Mouse (Mus musculus) lung, adult 2 months (tissue): Measurements from ENCODE around the gene Il1b.

Experiments used
- CTCF ChIP-seq: fragments of 200-500 bp; IDR thresholded peaks from 2 replicates; pipeline ENCODE4 v1.5.1; 2011; ENCODE audit warnings: mild to moderate bottlenecking, low read length, control low read depth; ENCODE audit not compliant: insufficient read depth
- POLR2A ChIP-seq: fragments of 200-500 bp; IDR thresholded peaks from 2 replicates; pipeline ENCODE4 v1.6.1; 2011; ENCODE audit warnings: low read depth, mild to moderate bottlenecking, control low read depth, low read length, borderline replicate concordance; ENCODE audit errors: extremely low read depth

- TF ChIP-seq CTCF (no peak), POLR2A (no peak)
Observed at GRCm38 (mm10) chr2:129315831-129316230, 55.1 kb downstream of the Il1b start.
